Comparison of ENCODE assay signal across 8 mouse cellular contexts in genomic region chr5:34538527-34538926, GRCm38 (mm10). TPM values are rescaled to one million over a fixed set of nuclear protein-coding genes. Genes with fewer than 3 reads are reported as not detected.
DNase-seq lines count a peak whose midpoint lies in the region; ATAC-seq and TF ChIP-seq lines count a peak whose summit lies in the region.
"Had no signal": no experiment of that assay in that cellular context is flagged by ENCODE, and none has a peak within 500 bp of the region (broad histone marks: within the 10 kb centered on the region; RNA-seq: fewer than 3 reads in every experiment).

No protein-coding gene starts in this region.

- H3K27ac ChIP-seq in bone marrow macrophage, adult 2 months (ENCODE audit: insufficient read depth, low read depth, low read length): peak overlapping the region; percentile 99
- no peak overlapping the region for H3K27ac ChIP-seq in lung, postnatal 0 days (ENCODE audit: low read length)
- H3K27ac ChIP-seq in forebrain, embryonic 14.5 days (ENCODE audit: low read depth, low read length): no peak overlapping the region
- H3K27ac ChIP-seq: embryonic facial prominence, embryonic 12.5 days had no signal

- no peaks in the 10 kb centered on the region for H3K27me3 ChIP-seq in lung, postnatal 0 days (replicated peaks; ENCODE audit: insufficient read depth, low read length)
- H3K27me3 ChIP-seq in forebrain, embryonic 14.5 days (replicated peaks; ENCODE audit: control insufficient read depth, insufficient read depth, low read length): no peaks in the 10 kb centered on the region
- H3K27me3 ChIP-seq: embryonic facial prominence, embryonic 12.5 days had no signal

- H3K4me3 ChIP-seq in bone marrow macrophage, adult 2 months (ENCODE audit: insufficient read depth, low read length): no peak overlapping the region
- no peak overlapping the region for H3K4me3 ChIP-seq in lung, postnatal 0 days (ENCODE audit: low read depth, low read length)
- H3K4me3 ChIP-seq in forebrain, embryonic 14.5 days (ENCODE audit: low read depth, low read length): no peak overlapping the region
- H3K4me3 ChIP-seq: embryonic facial prominence, embryonic 12.5 days had no signal

- peak; percentile 65 to 71 for DNase-seq in kidney, postnatal 4 days
- no peak for DNase-seq in kidney, adult 11 months
- DNase-seq in lung, postnatal 0 days (ENCODE audit: low spot score): peak; percentile 52
- peak; percentile 58 to 73 for DNase-seq in thymus, postnatal 10 days (ENCODE audit: low spot score in 2 of 2)
- no peak for DNase-seq in forebrain, embryonic 14.5 days (ENCODE audit: low spot score)

- peak; percentile 29; the same call in 1 of the 2 replicates for TF ChIP-seq CTCF in bone marrow macrophage, adult 2 months (IDR thresholded peaks at IDR 0.05; ENCODE audit: low read depth, low read length)
- peak; percentile 63 for TF ChIP-seq CTCF in lung, postnatal 0 days (IDR thresholded peaks at IDR 0.05)

- TF ChIP-seq EP300 in lung, postnatal 0 days (IDR thresholded peaks at IDR 0.05): no peak

- no peaks in the 10 kb centered on the region for H3K9me3 ChIP-seq in lung, postnatal 0 days (ENCODE audit: low read length)
- no peaks in the 10 kb centered on the region for H3K9me3 ChIP-seq in forebrain, embryonic 14.5 days (replicated peaks; ENCODE audit: control insufficient read depth, low read length)
- H3K9me3 ChIP-seq: embryonic facial prominence, embryonic 12.5 days had no signal

- 23% methylated on average over 5 of the region's 5 CpGs for WGBS in lung, postnatal 0 days
- 37% methylated on average over 5 of the region's 5 CpGs for WGBS in forebrain, embryonic 14.5 days

- no peaks in the 10 kb centered on the region for H3K36me3 ChIP-seq in lung, postnatal 0 days (ENCODE audit: insufficient read depth, low read length)
- no peaks in the 10 kb centered on the region for H3K36me3 ChIP-seq in forebrain, embryonic 14.5 days (ENCODE audit: control insufficient read depth, insufficient read depth, low read length)
- H3K36me3 ChIP-seq: embryonic facial prominence, embryonic 12.5 days had no signal

- peaks cover 89% of the 10 kb centered on the region for H3K4me1 ChIP-seq in bone marrow macrophage, adult 2 months (ENCODE audit: control insufficient read depth, insufficient read depth, low read length)
- no peaks in the 10 kb centered on the region for H3K4me1 ChIP-seq in lung, postnatal 0 days (ENCODE audit: insufficient read depth, low read depth, low read length)
- no peaks in the 10 kb centered on the region for H3K4me1 ChIP-seq in forebrain, embryonic 14.5 days (ENCODE audit: control insufficient read depth, insufficient read depth, low read length)
- H3K4me1 ChIP-seq: embryonic facial prominence, embryonic 12.5 days had no signal

- H3K9ac ChIP-seq in lung, postnatal 0 days (replicated peaks; ENCODE audit: low read depth): no peak overlapping the region
- no peak overlapping the region for H3K9ac ChIP-seq in forebrain, embryonic 14.5 days (ENCODE audit: low read length)
- H3K9ac ChIP-seq: embryonic facial prominence, embryonic 12.5 days had no signal

- ATAC-seq in lung, postnatal 0 days: peak; percentile 31
- no peak for ATAC-seq in forebrain, embryonic 14.5 days
- ATAC-seq in megakaryocyte, adult 5-6 weeks (ENCODE audit: poor library complexity, severe bottlenecking): no peak

- H3K4me2 ChIP-seq in lung, postnatal 0 days (replicated peaks; ENCODE audit: low read depth, low read length): no peak overlapping the region
- H3K4me2 ChIP-seq in forebrain, embryonic 14.5 days (ENCODE audit: low read length): no peak overlapping the region
- H3K4me2 ChIP-seq: embryonic facial prominence, embryonic 12.5 days had no signal

- TF ChIP-seq POLR2A in bone marrow macrophage, adult 2 months (IDR thresholded peaks at IDR 0.05; ENCODE audit: borderline replicate concordance, low read depth, low read length): no peak

RNA-seq across cellular contexts. Expression of gene Sh3bp2, which starts 12.9 kb away (rescaled TPM):
- 129 and 132 TPM in 2 replicates for polyA plus RNA-seq in bone marrow macrophage, adult 2 months (2012; ENCODE audit: insufficient read depth, insufficient read length, missing spikeins)
- 7.7 and 9.2 TPM in 2 replicates for polyA plus RNA-seq in lung, postnatal 0 days (2015; fragmentation: Nextera tagmentation; extraction: Ambion mirVana)
- polyA plus RNA-seq in forebrain, embryonic 14.5 days (2014; fragmentation: Nextera tagmentation; extraction: Ambion mirVana): 18.8 and 27.8 TPM in 2 replicates
- total RNA-seq in megakaryocyte, adult 5-6 weeks (2015): 34.7 and 38.5 TPM in 2 replicates
- total RNA-seq in megakaryocyte, adult 5-6 weeks (2017): 48.1 and 60.7 TPM in 2 replicates

RNA-seq across cellular contexts. Expression of gene Tnip2, which starts 24.7 kb away (rescaled TPM):
- polyA plus RNA-seq in bone marrow macrophage, adult 2 months (2012; ENCODE audit: insufficient read depth, insufficient read length, missing spikeins): 34.2 and 43.9 TPM in 2 replicates
- 23.3 and 24.2 TPM in 2 replicates for polyA plus RNA-seq in lung, postnatal 0 days (2015; fragmentation: Nextera tagmentation; extraction: Ambion mirVana)
- polyA plus RNA-seq in forebrain, embryonic 14.5 days (2014; fragmentation: Nextera tagmentation; extraction: Ambion mirVana): 3.6 and 4.8 TPM in 2 replicates
- 10.9 and 12.1 TPM in 2 replicates for total RNA-seq in megakaryocyte, adult 5-6 weeks (2015)
- 34.4 and 41.3 TPM in 2 replicates for total RNA-seq in megakaryocyte, adult 5-6 weeks (2017)

RNA-seq across cellular contexts. Expression of gene Add1, which starts 34.9 kb away (rescaled TPM):
- polyA plus RNA-seq in bone marrow macrophage, adult 2 months (2012; ENCODE audit: insufficient read depth, insufficient read length, missing spikeins): 120 and 122 TPM in 2 replicates
- 135 and 145 TPM in 2 replicates for polyA plus RNA-seq in lung, postnatal 0 days (2015; fragmentation: Nextera tagmentation; extraction: Ambion mirVana)
- polyA plus RNA-seq in forebrain, embryonic 14.5 days (2014; fragmentation: Nextera tagmentation; extraction: Ambion mirVana): 166 and 196 TPM in 2 replicates
- total RNA-seq in megakaryocyte, adult 5-6 weeks (2015): 117 and 126 TPM in 2 replicates
- 137 and 192 TPM in 2 replicates for total RNA-seq in megakaryocyte, adult 5-6 weeks (2017)

Comparison
In these comparisons a context has a peak if more than half of its experiments do, and no peak if none do; other contexts are left out.
1. DNase-seq: peak in kidney, postnatal 4 days (2 of 2), lung, postnatal 0 days (single experiment) and thymus, postnatal 10 days (2 of 2); none in kidney, adult 11 months (single experiment) and forebrain, embryonic 14.5 days (single experiment).